Mouse (Mus musculus) spleen, adult 2 months (tissue): ENCODE results near the gene Ccdc89. TPM values are rescaled to one million over a fixed set of nuclear protein-coding genes. Genes with fewer than 3 reads are reported as not detected.

Experiments used
- DNase-seq, 2 experiments: peaks; one replicate each; pipeline versions ENCODE4 v3.0.0 to v3.0.0-alpha.2; 2012 to 2021; ENCODE audit warnings: low spot score in 2 of 2, low read depth in 1 of 2
- H3K27ac ChIP-seq: fragments of 200-500 bp; 2 replicates; pipeline ENCODE4 v1.5.1; 2012; ENCODE audit warnings: low read length, inconsistent platforms; ENCODE audit not compliant: insufficient read depth
- H3K27me3 ChIP-seq: fragments of 200-500 bp; 2 replicates; pipeline ENCODE4 v1.6.1; 2012; ENCODE audit warnings: mild to moderate bottlenecking, moderate library complexity, low read length, inconsistent platforms; ENCODE audit not compliant: control insufficient read depth, insufficient read depth
- H3K36me3 ChIP-seq: fragments of 200-500 bp; 2 replicates; pipeline ENCODE4 v1.6.1; 2012; ENCODE audit warnings: mild to moderate bottlenecking, low read length, inconsistent platforms; ENCODE audit not compliant: control insufficient read depth, insufficient read depth
- H3K4me1 ChIP-seq: fragments of 200-500 bp; 2 replicates; pipeline ENCODE4 v1.6.1; 2011; ENCODE audit warnings: inconsistent platforms; ENCODE audit not compliant: control insufficient read depth, insufficient read depth, insufficient read length
- H3K4me3 ChIP-seq: fragments of 200-500 bp; 2 replicates; pipeline ENCODE4 v1.5.1; 2011; ENCODE audit warnings: mild to moderate bottlenecking, inconsistent platforms; ENCODE audit not compliant: insufficient read depth, insufficient read length; ENCODE audit errors: extremely low read depth
- CTCF ChIP-seq: fragments of 200-500 bp; IDR thresholded peaks from 2 replicates; pipeline ENCODE4 v1.5.1; 2011; ENCODE audit warnings: mild to moderate bottlenecking, inconsistent platforms; ENCODE audit not compliant: insufficient read depth, insufficient read length, insufficient replicate concordance; ENCODE audit errors: extremely low read depth
- POLR2A ChIP-seq: fragments of 200-500 bp; IDR thresholded peaks from 2 replicates; pipeline ENCODE4 v1.6.1; 2011; ENCODE audit warnings: low read depth, low read length, inconsistent platforms
- WGBS: fragments of 180-500 bp; shearing (Covaris S2); methylation state at CpG from one replicate; pipeline ENCODE4 v1.1.7; 2018; 5-methylcytosine and 5-hydroxymethylcytosine counted together
- polyA plus RNA-seq: library from polyadenylated mRNA; depleted of rRNA; stranded (reverse); fragments of >200 nt; gene quantifications from 2 replicates; pipeline ENCODE4 v1.2.3, GENCODE M21; 2012; rRNA removed

Gene Ccdc89
- not detected in 2 replicates for polyA plus RNA-seq

GRCm38 (mm10) chr7:90426020-90427001 is at the start of gene Ccdc89:
Gene Ccdc89, plus strand, starts transcription at chr7:90426577.
- DNase-seq = peak; percentile 16 to 27
- peak within 1 kb of the TSS; percentile 32 for H3K4me3 ChIP-seq
- no peak within 1 kb of the TSS for H3K27ac ChIP-seq
- no peaks in the 10 kb centered on the region for H3K27me3 ChIP-seq
- WGBS = 35% methylated on average over 29 of the region's 29 CpGs
- no peaks in the 10 kb centered on the region for H3K4me1 ChIP-seq
- TF ChIP-seq POLR2A (no peak), CTCF (no peak)
- no peaks in the 10 kb centered on the region for H3K36me3 ChIP-seq

GRCm38 (mm10) chr7:90384411-90384810 is 42.0 kb upstream of the Ccdc89 start:
- no peaks in the 10 kb centered on the region for H3K36me3 ChIP-seq
- no peak overlapping the region for H3K4me3 ChIP-seq
- DNase-seq = no peak
- no peaks in the 10 kb centered on the region for H3K4me1 ChIP-seq
- WGBS = 76% methylated on average over 2 of the region's 2 CpGs
- TF ChIP-seq CTCF (no peak), POLR2A (no peak)
- no peaks in the 10 kb centered on the region for H3K27me3 ChIP-seq
- no peak overlapping the region for H3K27ac ChIP-seq

GRCm38 (mm10) chr7:90386885-90387459 is 39.4 kb upstream of the Ccdc89 start:
- Histone ChIP-seq H3K4me3 (no peak overlapping the region), H3K36me3 (no peaks in the 10 kb centered on the region), H3K27me3 (no peaks in the 10 kb centered on the region), H3K4me1 (no peaks in the 10 kb centered on the region), H3K27ac (no peak overlapping the region)
- no peak for DNase-seq
- TF ChIP-seq CTCF (no peak), POLR2A (no peak)
- 38% methylated on average over 8 of the region's 8 CpGs for WGBS

GRCm38 (mm10) chr7:90389765-90390164 is 36.6 kb upstream of the Ccdc89 start:
- WGBS = 84% methylated on average over 3 of the region's 3 CpGs
- Histone ChIP-seq H3K4me1 (no peaks in the 10 kb centered on the region), H3K4me3 (no peak overlapping the region), H3K36me3 (no peaks in the 10 kb centered on the region), H3K27me3 (no peaks in the 10 kb centered on the region), H3K27ac (no peak overlapping the region)
- DNase-seq = no peak
- TF ChIP-seq CTCF (no peak), POLR2A (no peak)

- 76% methylated on average over 4 of the region's 4 CpGs for WGBS
- no peaks in the 10 kb centered on the region for H3K4me1 ChIP-seq
- no peak for TF ChIP-seq CTCF
- no peak for TF ChIP-seq POLR2A
- no peaks in the 10 kb centered on the region for H3K36me3 ChIP-seq
- no peak for DNase-seq
- no peaks in the 10 kb centered on the region for H3K27me3 ChIP-seq
- no peak overlapping the region for H3K4me3 ChIP-seq
- no peak overlapping the region for H3K27ac ChIP-seq
Measured at GRCm38 (mm10) chr7:90395073-90395472, 31.3 kb upstream of the Ccdc89 start.

GRCm38 (mm10) chr7:90395928-90396327 is 30.4 kb upstream of the Ccdc89 start:
- no peak overlapping the region for H3K27ac ChIP-seq
- no peak overlapping the region for H3K4me3 ChIP-seq
- no peak for TF ChIP-seq POLR2A
- no peak for TF ChIP-seq CTCF
- no peak for DNase-seq
- H3K27me3 ChIP-seq = no peaks in the 10 kb centered on the region
- 82% methylated on average over 5 of the region's 5 CpGs for WGBS
- no peaks in the 10 kb centered on the region for H3K36me3 ChIP-seq
- no peaks in the 10 kb centered on the region for H3K4me1 ChIP-seq
